Mouse (Mus musculus) lung, embryonic 14.5 days (tissue): ENCODE results near the gene Cfap44. TPM values are rescaled to one million over a fixed set of nuclear protein-coding genes. Genes with fewer than 3 reads are reported as not detected.

Experiments
- ATAC-seq: fragments of 200-750 bp; cut with Nextera tagmentation; 2 replicates; pipeline ENCODE4 v1.8.0; 2017; ENCODE audit warnings: mild to moderate bottlenecking, moderate TSS enrichment, moderate library complexity; ENCODE audit not compliant: insufficient read depth
- DNase-seq: peaks from one replicate; pipeline ENCODE4 v3.0.0-alpha.2; 2015
- H3K27ac ChIP-seq: fragments of 300-500 bp; sonication (generic); 2 replicates; pipeline ENCODE4 v1.5.1; 2014; ENCODE audit warnings: low read depth, mild to moderate bottlenecking, moderate library complexity
- H3K27me3 ChIP-seq: fragments of 300-500 bp; sonication (generic); 2 replicates; pipeline ENCODE4 v1.6.1; 2014; ENCODE audit warnings: low read length, control low read depth; ENCODE audit not compliant: insufficient read depth
- H3K36me3 ChIP-seq: fragments of 300-500 bp; sonication (generic); 2 replicates; pipeline ENCODE4 v1.6.1; 2014; ENCODE audit warnings: control low read depth; ENCODE audit not compliant: insufficient read depth
- H3K4me1 ChIP-seq: fragments of 300-500 bp; sonication (generic); 2 replicates; pipeline ENCODE4 v1.6.1; 2014; ENCODE audit warnings: antibody characterized with exemption, control low read depth; ENCODE audit not compliant: insufficient read depth
- H3K4me2 ChIP-seq: fragments of 300-500 bp; sonication (generic); 2 replicates; pipeline ENCODE4 v1.6.1; 2014; ENCODE audit warnings: mild to moderate bottlenecking
- H3K4me3 ChIP-seq: fragments of 300-500 bp; sonication (generic); 2 replicates; pipeline ENCODE4 v1.5.1; 2014; ENCODE audit warnings: low read depth, low read length
- H3K9ac ChIP-seq: fragments of 300-500 bp; sonication (generic); 2 replicates; pipeline ENCODE4 v1.6.1; 2014
- H3K9me3 ChIP-seq: fragments of 300-500 bp; sonication (generic); 2 replicates; pipeline ENCODE4 v1.6.1; 2016; ENCODE audit warnings: low read depth, low read length, control low read depth
- CTCF ChIP-seq: IDR thresholded peaks from 2 replicates; pipeline ENCODE4 v1.5.1; 2016; ENCODE audit warnings: antibody characterized with exemption, low read depth
- WGBS: fragments of 180-500 bp; shearing (Covaris S2); extraction: QIAGEN DNeasy Blood & Tissue Kit; methylation state at CpG from one replicate; pipeline ENCODE4 v1.1.7; 2014; 5-methylcytosine and 5-hydroxymethylcytosine counted together
- polyA plus RNA-seq: library from polyadenylated mRNA; unstranded; fragments of >200 nt; fragmentation: Nextera tagmentation; extraction: Ambion mirVana; gene quantifications from 2 replicates; pipeline ENCODE4 v1.2.1, GENCODE M21; 2014

Gene Cfap44
- polyA plus RNA-seq, 1 experiment from 2014 or later = 0.67 TPM

DNA sequence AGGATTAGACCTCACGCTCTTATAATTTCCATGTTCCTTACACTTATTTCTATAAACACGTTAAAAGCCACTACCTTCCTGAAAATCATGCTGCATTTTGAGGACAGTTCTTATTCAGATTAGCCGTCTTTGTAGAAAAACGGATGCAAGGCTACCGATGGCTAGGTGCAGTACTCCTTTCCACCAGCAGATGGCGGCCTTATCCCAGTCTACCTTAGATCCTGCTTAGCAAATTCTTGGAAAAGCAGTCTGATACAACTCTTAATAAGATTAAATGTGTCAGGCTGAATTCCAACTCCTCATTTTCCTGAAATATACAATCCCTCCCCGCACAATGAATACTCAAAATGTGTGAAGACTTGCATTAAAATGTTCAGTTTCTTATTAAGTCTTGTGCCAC lies 89.5 kb downstream of the Cfap44 start:
- TF ChIP-seq CTCF = peak; percentile 98
- no peak overlapping the region for H3K4me2 ChIP-seq
- ATAC-seq (no peak), DNase-seq (peak; percentile 96)
- H3K27me3 ChIP-seq = no peaks in the 10 kb centered on the region
- no peaks in the 10 kb centered on the region for H3K9me3 ChIP-seq
- no peak overlapping the region for H3K9ac ChIP-seq
- H3K36me3 ChIP-seq = peaks cover 53% of the 10 kb centered on the region
- peak overlapping the region; percentile 61; the same call in 1 of the 2 replicates for H3K27ac ChIP-seq
- H3K4me1 ChIP-seq = peaks cover 12% of the 10 kb centered on the region; the same call in 1 of the 2 replicates
- WGBS = 4% methylated on average over 7 of the region's 7 CpGs
- H3K4me3 ChIP-seq = no peak overlapping the region

DNA sequence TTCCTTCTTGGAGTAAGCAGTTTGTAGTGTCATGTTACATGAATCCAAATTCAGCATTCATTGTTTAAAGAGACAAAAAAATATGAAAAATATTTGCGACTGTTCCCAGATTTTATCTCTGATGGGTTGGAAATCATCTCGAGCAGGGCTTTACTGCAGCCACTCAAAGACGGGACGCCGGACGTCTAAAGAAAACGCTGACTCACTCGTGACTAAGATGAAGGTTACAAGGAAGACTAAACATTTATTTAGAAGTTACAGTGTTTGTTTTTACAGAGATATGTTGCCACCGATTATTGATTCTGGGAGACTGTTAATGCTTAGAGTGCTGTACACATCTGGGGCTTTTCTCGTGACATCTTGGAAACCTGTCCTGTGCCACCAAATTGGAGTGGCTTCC lies 90.2 kb downstream of the Cfap44 start:
- ATAC-seq (no peak), DNase-seq (peak; percentile 57)
- no peak for TF ChIP-seq CTCF
- Histone ChIP-seq H3K27ac (peak overlapping the region; percentile 61; the same call in 1 of the 2 replicates), H3K9ac (no peak overlapping the region), H3K36me3 (peaks cover 61% of the 10 kb centered on the region), H3K4me1 (peaks cover 12% of the 10 kb centered on the region; the same call in 1 of the 2 replicates), H3K27me3 (no peaks in the 10 kb centered on the region), H3K9me3 (no peaks in the 10 kb centered on the region), H3K4me3 (no peak overlapping the region), H3K4me2 (no peak overlapping the region)
- 33% methylated on average over 10 of the region's 10 CpGs for WGBS

DNA sequence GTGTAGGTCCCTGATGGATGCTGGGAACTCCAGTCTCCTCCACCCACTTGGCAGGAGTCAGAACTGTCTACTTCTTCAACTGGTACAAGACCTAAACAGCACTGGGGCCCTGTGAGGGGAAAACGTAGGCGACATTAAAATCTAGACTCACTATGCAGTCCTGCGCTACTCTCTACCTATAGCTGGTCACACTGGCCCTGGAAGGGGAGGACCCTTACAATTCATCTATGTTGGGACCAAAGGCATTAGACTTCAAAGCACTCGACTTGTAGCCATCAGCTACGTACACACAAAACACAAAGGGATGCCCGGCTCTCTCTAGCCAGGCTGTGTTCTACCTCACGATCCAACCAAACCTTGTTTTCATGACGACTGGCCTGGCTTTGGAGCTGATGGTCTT lies 91.1 kb downstream of the Cfap44 start:
- H3K4me3 ChIP-seq = no peak overlapping the region
- DNase-seq = no peak
- H3K27ac ChIP-seq = no peak overlapping the region
- no peak overlapping the region for H3K4me2 ChIP-seq
- no peak for TF ChIP-seq CTCF
- peaks cover 69% of the 10 kb centered on the region for H3K36me3 ChIP-seq
- no peaks in the 10 kb centered on the region for H3K27me3 ChIP-seq
- no peak overlapping the region for H3K9ac ChIP-seq
- no peaks in the 10 kb centered on the region for H3K9me3 ChIP-seq
- ATAC-seq = no peak
- WGBS = 69% methylated on average over 8 of the region's 8 CpGs
- peaks cover 12% of the 10 kb centered on the region; the same call in 1 of the 2 replicates for H3K4me1 ChIP-seq

DNA sequence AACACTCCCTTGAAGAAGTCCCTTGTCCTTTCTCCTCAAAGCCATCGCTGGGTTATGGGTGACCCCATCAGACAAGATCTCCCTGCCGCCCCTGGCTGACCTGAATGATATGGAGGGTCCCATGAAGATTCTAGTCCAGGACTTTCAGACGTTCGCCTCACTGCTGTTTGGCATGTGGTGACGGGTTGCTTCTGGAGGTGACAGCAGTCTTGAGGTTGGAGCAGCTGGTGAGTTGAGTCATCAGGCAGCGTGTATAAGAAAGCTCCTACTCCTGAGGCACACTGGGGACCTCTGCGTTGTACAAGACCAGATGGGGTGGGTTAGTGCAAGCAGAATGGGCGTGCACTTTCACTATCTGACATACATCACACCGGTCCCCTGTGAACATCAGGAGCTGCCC lies 92.0 kb downstream of the Cfap44 start:
- H3K36me3 ChIP-seq = peaks cover 78% of the 10 kb centered on the region
- TF ChIP-seq CTCF = no peak
- DNase-seq (no peak), ATAC-seq (no peak)
- no peaks in the 10 kb centered on the region for H3K27me3 ChIP-seq
- H3K4me3 ChIP-seq = no peak overlapping the region
- peaks cover 4% of the 10 kb centered on the region; the same call in 1 of the 2 replicates for H3K4me1 ChIP-seq
- no peak overlapping the region for H3K4me2 ChIP-seq
- H3K9me3 ChIP-seq = no peaks in the 10 kb centered on the region
- no peak overlapping the region for H3K9ac ChIP-seq
- H3K27ac ChIP-seq = peak overlapping the region; percentile 22; the same call in 1 of the 2 replicates
- WGBS = 78% methylated on average over 9 of the region's 9 CpGs

DNA sequence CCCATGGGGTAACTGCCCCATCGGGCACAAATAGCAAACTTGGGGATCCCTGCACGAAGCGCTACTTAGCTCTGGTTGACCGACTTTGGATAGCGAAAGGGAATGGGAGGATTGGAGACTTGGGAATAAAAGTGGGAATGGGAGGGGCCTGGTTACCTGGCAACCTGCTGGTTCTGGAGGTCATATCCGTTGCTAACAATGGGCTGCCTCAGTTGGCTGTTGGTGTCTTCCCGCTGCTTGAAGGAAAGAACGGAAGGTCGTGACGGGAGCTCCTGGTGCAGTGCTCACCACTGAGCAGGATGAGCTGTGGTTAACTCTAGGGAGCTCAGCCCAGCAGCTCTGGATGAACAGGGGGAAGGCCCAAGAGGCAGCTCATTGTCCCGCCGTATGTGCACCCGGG lies 92.6 kb downstream of the Cfap44 start:
- Histone ChIP-seq H3K9ac (no peak overlapping the region), H3K36me3 (peaks cover 84% of the 10 kb centered on the region), H3K27ac (peak overlapping the region; percentile 22; the same call in 1 of the 2 replicates), H3K4me3 (no peak overlapping the region), H3K9me3 (no peaks in the 10 kb centered on the region), H3K4me2 (no peak overlapping the region), H3K4me1 (no peaks in the 10 kb centered on the region; the same call in 1 of the 2 replicates), H3K27me3 (no peaks in the 10 kb centered on the region)
- ATAC-seq (no peak), DNase-seq (no peak)
- WGBS = 88% methylated on average over 13 of the region's 13 CpGs
- no peak for TF ChIP-seq CTCF

DNA sequence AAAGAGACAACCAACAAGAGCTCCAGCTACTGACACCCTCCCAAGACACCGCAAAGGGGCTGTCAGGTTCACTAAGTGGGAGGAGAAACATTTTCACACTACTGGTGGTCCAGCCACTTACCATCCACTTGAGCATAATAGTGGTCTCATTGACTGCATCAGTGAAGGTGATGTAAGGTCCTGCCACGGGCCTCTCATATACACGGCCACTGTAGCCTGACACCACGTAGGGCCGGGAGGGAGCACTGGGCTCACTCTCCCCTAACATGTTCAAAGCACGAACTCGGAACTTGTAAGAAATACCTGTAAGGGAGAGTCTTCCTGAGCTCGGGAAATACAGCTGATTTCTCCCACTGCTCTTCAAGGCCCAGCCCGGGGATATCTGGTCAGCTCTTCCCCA lies 96.5 kb downstream of the Cfap44 start:
- WGBS = 80% methylated on average over 9 of the region's 9 CpGs
- H3K4me3 ChIP-seq = no peak overlapping the region
- H3K27me3 ChIP-seq = no peaks in the 10 kb centered on the region
- no peak for ATAC-seq
- no peak for TF ChIP-seq CTCF
- no peaks in the 10 kb centered on the region for H3K9me3 ChIP-seq
- H3K36me3 ChIP-seq = peaks cover 96% of the 10 kb centered on the region
- H3K4me1 ChIP-seq = 0 out of 2 replicates have a peak, but pooled peaks cover 4% of the 10 kb centered on the region
- DNase-seq = no peak
- no peak overlapping the region for H3K4me2 ChIP-seq
- no peak overlapping the region for H3K27ac ChIP-seq
- no peak overlapping the region for H3K9ac ChIP-seq

DNA sequence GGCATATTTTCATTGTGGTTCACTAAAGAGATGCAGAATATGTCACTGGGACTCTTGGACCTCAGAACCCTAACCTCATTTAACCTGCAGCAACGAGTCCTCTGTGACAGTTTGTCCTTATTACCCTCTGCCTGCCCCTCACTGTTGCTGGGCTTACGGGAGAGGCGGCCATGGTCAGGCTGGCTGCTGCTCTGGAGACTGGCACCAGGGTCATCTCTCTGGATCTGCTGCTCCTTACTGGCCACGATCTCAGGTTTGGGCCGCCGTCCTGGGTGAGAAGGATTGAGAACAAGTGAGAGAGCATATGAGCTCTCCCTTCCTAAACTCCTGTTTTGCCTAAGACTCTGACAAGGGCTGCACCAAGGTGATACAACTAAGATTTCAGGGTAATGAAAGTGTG lies 97.6 kb downstream of the Cfap44 start:
- Histone ChIP-seq H3K27me3 (no peaks in the 10 kb centered on the region), H3K9me3 (no peaks in the 10 kb centered on the region), H3K36me3 (peaks cover 96% of the 10 kb centered on the region), H3K27ac (no peak overlapping the region), H3K4me3 (no peak overlapping the region), H3K4me2 (no peak overlapping the region), H3K9ac (no peak overlapping the region), H3K4me1 (0 out of 2 replicates have a peak, but pooled peaks cover 4% of the 10 kb centered on the region)
- no peak for DNase-seq
- 88% methylated on average over 6 of the region's 6 CpGs for WGBS
- TF ChIP-seq CTCF = no peak
- ATAC-seq = no peak
